In genomic region chr11:109619055-109619454, GRCm38 (mm10) we compare ENCODE assay signal across 8 mouse cellular contexts. TPM values are rescaled to one million over a fixed set of nuclear protein-coding genes. Genes with fewer than 3 reads are reported as not detected.
DNase-seq lines count a peak whose midpoint lies in the region; ATAC-seq and TF ChIP-seq lines count a peak whose summit lies in the region.
"Not testable (repeated sequence)": the region's sequence is repeated elsewhere in the genome, so short reads cannot be mapped to it uniquely, and the experiment has no call there.

No protein-coding gene starts in this region.

- 49% methylated on average over 8 of the region's 8 CpGs for WGBS in kidney, adult 2 months
- 33% methylated on average over 8 of the region's 8 CpGs for WGBS in limb, embryonic 11.5 days
- WGBS in midbrain, embryonic 14.5 days = 38% methylated on average over 8 of the region's 8 CpGs

- not testable (repeated sequence) for H3K36me3 ChIP-seq in kidney, adult 2 months (ENCODE audit: control insufficient read depth, insufficient read depth, low read length); limb, embryonic 11.5 days (ENCODE audit: control insufficient read depth, insufficient read depth, low read length); midbrain, embryonic 14.5 days (ENCODE audit: control insufficient read depth, insufficient read depth, low read length)

- not testable (repeated sequence) for H3K4me3 ChIP-seq in kidney, adult 2 months (ENCODE audit: insufficient read depth, low read depth, low read length); limb, embryonic 11.5 days (ENCODE audit: low read depth, low read length); midbrain, embryonic 14.5 days (replicated peaks; ENCODE audit: low read depth, low read length)

- DNase-seq in 3T3-L1 (ENCODE audit: low read depth, low spot score) = peak; percentile 84
- DNase-seq in adipocyte (ENCODE audit: low spot score) = peak; percentile 72
- peak; percentile 66 to 80 for DNase-seq in cerebellum, postnatal 14 days
- DNase-seq in gastrocnemius, adult 8-10 months (ENCODE audit: low spot score in 2 of 2) = peak; percentile 22 to 25
- peak; percentile 73 for DNase-seq in kidney, adult 2 months
- peak; percentile 61 for DNase-seq in limb, embryonic 11.5 days (ENCODE audit: low spot score)
- peak; percentile 46 for DNase-seq in midbrain, embryonic 14.5 days
- peak; percentile 32 to 40 for DNase-seq in spleen, postnatal 36 days (ENCODE audit: low spot score in 2 of 2)

- not testable (repeated sequence) for TF ChIP-seq POLR2A in kidney, adult 2 months (IDR thresholded peaks at IDR 0.05; ENCODE audit: low read depth, low read length)

- H3K27ac ChIP-seq in kidney, adult 2 months (ENCODE audit: insufficient read depth, low read depth, low read length); limb, embryonic 11.5 days (replicated peaks; ENCODE audit: low read depth, low read length); midbrain, embryonic 14.5 days (replicated peaks; ENCODE audit: low read depth, low read length): not testable (repeated sequence)

- H3K9me3 ChIP-seq in limb, embryonic 11.5 days (ENCODE audit: control insufficient read depth, low read length); midbrain, embryonic 14.5 days (ENCODE audit: control insufficient read depth, low read length): not testable (repeated sequence)

- H3K9ac ChIP-seq in limb, embryonic 11.5 days (ENCODE audit: low read length); midbrain, embryonic 14.5 days (replicated peaks; ENCODE audit: low read length): not testable (repeated sequence)

- ATAC-seq in limb, embryonic 11.5 days (ENCODE audit: insufficient number of reproducible peaks, low FRiP score, low TSS enrichment, low read depth); midbrain, embryonic 14.5 days (ENCODE audit: low FRiP score, low TSS enrichment): not testable (repeated sequence)

- TF ChIP-seq CTCF in kidney, adult 2 months (conservative IDR thresholded peaks at IDR 0.05; ENCODE audit: insufficient read depth, insufficient read length, low read depth, low read length) = peak; percentile 57

- H3K27me3 ChIP-seq in kidney, adult 2 months (replicated peaks; ENCODE audit: control insufficient read depth, insufficient read depth, low read length); limb, embryonic 11.5 days (ENCODE audit: control insufficient read depth, insufficient read depth, low read length); midbrain, embryonic 14.5 days (ENCODE audit: control insufficient read depth, insufficient read depth, low read length): not testable (repeated sequence)

- not testable (repeated sequence) for H3K4me2 ChIP-seq in limb, embryonic 11.5 days (ENCODE audit: low read depth, severe bottlenecking); midbrain, embryonic 14.5 days (ENCODE audit: low read length)

- not testable (repeated sequence) for H3K4me1 ChIP-seq in kidney, adult 2 months (ENCODE audit: control insufficient read depth, insufficient read depth, low read length); limb, embryonic 11.5 days (ENCODE audit: control insufficient read depth, insufficient read depth, low read length); midbrain, embryonic 14.5 days (ENCODE audit: control insufficient read depth, insufficient read depth, low read length)

RNA-seq across cellular contexts. Expression of gene Wipi1, which starts 7.3 kb away (rescaled TPM):
- 10 to 100 TPM; 47.2 to 68.4 (median 59.2) TPM for total RNA-seq in gastrocnemius, adult 8-10 months (2022)
- polyA plus RNA-seq in kidney, adult 2 months (2012; rRNA removed) = 22.7 and 25.2 TPM in 2 replicates
- polyA plus RNA-seq in limb, embryonic 11.5 days (2014; fragmentation: Nextera tagmentation; extraction: Ambion mirVana) = 23.3 and 27.7 TPM in 2 replicates
- 6.5 and 9.9 TPM in 2 replicates for polyA plus RNA-seq in midbrain, embryonic 14.5 days (2014; fragmentation: Nextera tagmentation; extraction: Ambion mirVana)

RNA-seq across cellular contexts. Expression of gene Prkar1a, which starts 30.1 kb away (rescaled TPM):
- total RNA-seq in gastrocnemius, adult 8-10 months (2022) = 100 to 1,000 TPM in 2 of 4 experiments, 10 to 100 TPM in 2; 98.3 to 106 (median 101) TPM
- 85.9 and 102 TPM in 2 replicates for polyA plus RNA-seq in kidney, adult 2 months (2012; rRNA removed)
- 384 and 394 TPM in 2 replicates for polyA plus RNA-seq in limb, embryonic 11.5 days (2014; fragmentation: Nextera tagmentation; extraction: Ambion mirVana)
- polyA plus RNA-seq in midbrain, embryonic 14.5 days (2014; fragmentation: Nextera tagmentation; extraction: Ambion mirVana) = 494 and 582 TPM in 2 replicates

Comparison
In these comparisons a context has a peak if more than half of its experiments do, and no peak if none do; other contexts are left out.
1. DNase-seq: peak in every context shown above with its lines; median percentile 84 in 3T3-L1; 73 in cerebellum, postnatal 14 days; 73 in kidney, adult 2 months; 72 in adipocyte; 61 in limb, embryonic 11.5 days; 46 in midbrain, embryonic 14.5 days; 36 in spleen, postnatal 36 days; 24 in gastrocnemius, adult 8-10 months.